Mouse (Mus musculus) kidney, adult 2 months (tissue): ENCODE results near the gene Cacna1c. TPM values are rescaled to one million over a fixed set of nuclear protein-coding genes. Genes with fewer than 3 reads are reported as not detected.

Experiments
- DNase-seq: peaks from one replicate; pipeline ENCODE4 v3.0.0; 2021
- H3K27ac ChIP-seq: fragments of 200-500 bp; 2 replicates; pipeline ENCODE4 v1.5.1; 2012; ENCODE audit warnings: low read depth, low read length, control low read depth, inconsistent platforms; ENCODE audit not compliant: insufficient read depth
- H3K27me3 ChIP-seq: fragments of 200-500 bp; replicated peaks from 2 replicates; pipeline ENCODE4 v1.6.1; 2012; ENCODE audit warnings: mild to moderate bottlenecking, moderate library complexity, low read length, inconsistent platforms; ENCODE audit not compliant: control insufficient read depth, insufficient read depth
- H3K36me3 ChIP-seq: fragments of 200-500 bp; 2 replicates; pipeline ENCODE4 v1.6.1; 2012; ENCODE audit warnings: mild to moderate bottlenecking, moderate library complexity, low read length, inconsistent platforms; ENCODE audit not compliant: control insufficient read depth, insufficient read depth
- H3K4me1 ChIP-seq: fragments of 200-500 bp; 2 replicates; pipeline ENCODE4 v1.6.1; 2011; ENCODE audit warnings: low read length; ENCODE audit not compliant: control insufficient read depth, insufficient read depth
- H3K4me3 ChIP-seq: fragments of 200-500 bp; 2 replicates; pipeline ENCODE4 v1.5.1; 2011; ENCODE audit warnings: mild to moderate bottlenecking, low read depth, low read length, control low read depth; ENCODE audit not compliant: insufficient read depth
- CTCF ChIP-seq: fragments of 200-500 bp; conservative IDR thresholded peaks from 2 replicates; pipeline ENCODE4 v1.5.1; 2011; ENCODE audit warnings: low read depth, mild to moderate bottlenecking, control low read depth, low read length, moderate library complexity, mixed read lengths; ENCODE audit not compliant: insufficient read depth, insufficient read length
- POLR2A ChIP-seq: fragments of 200-500 bp; IDR thresholded peaks from one replicate; pipeline ENCODE4 v1.6.1; 2011; ENCODE audit warnings: low read depth, low read length, control low read depth
- WGBS: fragments of 180-500 bp; shearing (Covaris S2); methylation state at CpG from one replicate; pipeline ENCODE4 v1.1.7; 2018; 5-methylcytosine and 5-hydroxymethylcytosine counted together
- polyA plus RNA-seq: library from polyadenylated mRNA; depleted of rRNA; stranded (reverse); fragments of >200 nt; gene quantifications from 2 replicates; pipeline ENCODE4 v1.2.3, GENCODE M21; 2012

Cacna1c gene
- polyA plus RNA-seq, 1 experiment: 0.99 TPM

- Histone ChIP-seq H3K36me3 (no peaks in the 10 kb centered on the region; the same call in 1 of the 2 replicates), H3K27ac (no peak overlapping the region), H3K4me3 (no peak overlapping the region), H3K4me1 (no peaks in the 10 kb centered on the region), H3K27me3 (no peaks in the 10 kb centered on the region)
- TF ChIP-seq POLR2A: no peak
- no peak for TF ChIP-seq CTCF
- DNase-seq: no peak
- WGBS: 86% methylated on average over 9 of the region's 9 CpGs
Observed at GRCm38 (mm10) chr6:119194161-119194560, 2.1 kb downstream of the Cacna1c start.

GRCm38 (mm10) chr6:119193571-119194154 is 2.6 kb downstream of the Cacna1c start:
- Histone ChIP-seq H3K27ac (no peak overlapping the region), H3K36me3 (no peaks in the 10 kb centered on the region; the same call in 1 of the 2 replicates), H3K4me1 (no peaks in the 10 kb centered on the region), H3K4me3 (no peak overlapping the region), H3K27me3 (no peaks in the 10 kb centered on the region)
- 68% methylated on average over 15 of the region's 15 CpGs for WGBS
- no peak for DNase-seq
- TF ChIP-seq POLR2A (no peak), CTCF (no peak)

- Histone ChIP-seq H3K4me1 (no peaks in the 10 kb centered on the region), H3K27me3 (no peaks in the 10 kb centered on the region), H3K4me3 (no peak overlapping the region), H3K27ac (no peak overlapping the region), H3K36me3 (no peaks in the 10 kb centered on the region; the same call in none of the 2 replicates)
- no peak for DNase-seq
- TF ChIP-seq POLR2A (no peak), CTCF (no peak)
- WGBS: 94% methylated on average over 4 of the region's 4 CpGs
Observed at GRCm38 (mm10) chr6:119191478-119191877, 4.7 kb downstream of the Cacna1c start.

- WGBS: 41% methylated on average over 6 of the region's 6 CpGs
- no peak for DNase-seq
- Histone ChIP-seq H3K36me3 (no peaks in the 10 kb centered on the region; the same call in 1 of the 2 replicates), H3K4me3 (no peak overlapping the region), H3K4me1 (no peaks in the 10 kb centered on the region), H3K27ac (no peak overlapping the region), H3K27me3 (no peaks in the 10 kb centered on the region)
- no peak for TF ChIP-seq CTCF
- no peak for TF ChIP-seq POLR2A
Observed at GRCm38 (mm10) chr6:119187631-119188030, 8.6 kb downstream of the Cacna1c start.

- Histone ChIP-seq H3K4me3 (no peak overlapping the region), H3K27ac (no peak overlapping the region), H3K4me1 (no peaks in the 10 kb centered on the region), H3K36me3 (no peaks in the 10 kb centered on the region; the same call in 1 of the 2 replicates), H3K27me3 (no peaks in the 10 kb centered on the region)
- TF ChIP-seq CTCF (peak; percentile 29; the same call in 1 of the 2 replicates), POLR2A (no peak)
- 73% methylated on average over 8 of the region's 8 CpGs for WGBS
- DNase-seq: no peak
Observed at GRCm38 (mm10) chr6:119186658-119187057, 9.6 kb downstream of the Cacna1c start.

GRCm38 (mm10) chr6:119183781-119184180 is 12.4 kb downstream of the Cacna1c start:
- Histone ChIP-seq H3K4me3 (no peak overlapping the region), H3K36me3 (no peaks in the 10 kb centered on the region; the same call in 1 of the 2 replicates), H3K27me3 (no peaks in the 10 kb centered on the region), H3K27ac (no peak overlapping the region), H3K4me1 (no peaks in the 10 kb centered on the region)
- DNase-seq: no peak
- TF ChIP-seq POLR2A (no peak), CTCF (no peak)
- WGBS: 82% methylated on average over 3 of the region's 3 CpGs

GRCm38 (mm10) chr6:119182211-119182610 is 14.0 kb downstream of the Cacna1c start:
- TF ChIP-seq POLR2A (no peak), CTCF (no peak)
- H3K27me3 ChIP-seq: no peaks in the 10 kb centered on the region

GRCm38 (mm10) chr6:119180188-119180587 is 16.0 kb downstream of the Cacna1c start:
- 96% methylated on average over 2 of the region's 2 CpGs for WGBS
- H3K27ac ChIP-seq: no peak overlapping the region
- H3K4me3 ChIP-seq: no peak overlapping the region
- H3K27me3 ChIP-seq: no peaks in the 10 kb centered on the region
- no peaks in the 10 kb centered on the region for H3K36me3 ChIP-seq
- no peak for DNase-seq
- TF ChIP-seq CTCF: no peak
- no peak for TF ChIP-seq POLR2A
- H3K4me1 ChIP-seq: no peaks in the 10 kb centered on the region; the same call in 1 of the 2 replicates

More at GRCm38 (mm10) chr6:119182211-119182610, 14.0 kb downstream of the Cacna1c start:
- no peak overlapping the region for H3K4me3 ChIP-seq
- no peak for DNase-seq
- no peak overlapping the region for H3K27ac ChIP-seq
- WGBS: 90% methylated on average over 9 of the region's 9 CpGs
- no peaks in the 10 kb centered on the region for H3K4me1 ChIP-seq
- H3K36me3 ChIP-seq: no peaks in the 10 kb centered on the region
